Mouse (Mus musculus): Measurements from ENCODE around the gene Disp1.

DNA sequence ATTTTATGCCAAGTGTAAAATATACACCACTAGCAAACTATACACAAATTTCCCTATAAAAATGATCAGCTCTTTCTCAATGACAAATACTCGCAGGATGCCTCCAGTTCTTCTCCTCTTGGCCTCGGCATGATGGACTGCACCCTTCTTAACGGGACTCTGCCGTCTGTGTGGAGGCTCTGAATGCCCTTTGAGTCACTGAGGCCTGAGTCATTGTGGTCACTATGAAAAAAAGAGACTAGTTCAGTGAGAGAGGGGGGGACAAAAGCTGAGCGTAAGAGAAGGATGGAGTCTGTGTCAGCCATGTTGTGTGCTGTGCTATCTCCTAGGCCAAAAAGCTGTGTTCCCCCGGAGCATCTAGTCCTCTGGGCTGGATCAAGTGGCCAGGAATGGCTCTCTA, 2.3 kb downstream of the Disp1 start:
- TF ChIP-seq GATA1 (IDR thresholded peaks at IDR 0.05; ENCODE audit: low read length) (no peak), TAL1 (IDR thresholded peaks at IDR 0.05; ENCODE audit: low read length) (no peak)
